Mouse (Mus musculus): Measurements from ENCODE around the gene Spaca9.

Gene Spaca9

GRCm38 (mm10) chr2:28699361-28700335 is at the start of gene Spaca9, which contains the start of gene Ak8:
Gene Spaca9 (minus strand): TSS chr2:28699727.
Gene Ak8 (plus strand): TSS chr2:28700164.
- peak; percentile 69 to 82 for DNase-seq (ENCODE audit: low spot score in 2 of 2)

- no peak for DNase-seq (ENCODE audit: low spot score in 2 of 2)
These were observed 48.2 kb upstream of the Spaca9 start for GRCm38 (mm10) chr2:28747705-28748104.

- DNase-seq (ENCODE audit: low spot score in 2 of 2), result no peak
These were observed 47.3 kb upstream of the Spaca9 start for GRCm38 (mm10) chr2:28746682-28747332.

- DNase-seq (ENCODE audit: low spot score in 2 of 2), result no peak
These were observed 43.2 kb upstream of the Spaca9 start for GRCm38 (mm10) chr2:28742701-28743100.

- no peak for DNase-seq (ENCODE audit: low spot score in 2 of 2)
These were observed 40.6 kb upstream of the Spaca9 start for GRCm38 (mm10) chr2:28740159-28740558.

GRCm38 (mm10) chr2:28737112-28737511 is 37.6 kb upstream of the Spaca9 start:
- no peak for DNase-seq (ENCODE audit: low spot score in 2 of 2)

GRCm38 (mm10) chr2:28730676-28731075 is 31.1 kb upstream of the Spaca9 start:
- DNase-seq (ENCODE audit: low spot score in 2 of 2), result no peak

- DNase-seq (ENCODE audit: low spot score in 2 of 2), result no peak
These were observed 28.4 kb upstream of the Spaca9 start for GRCm38 (mm10) chr2:28727786-28728404.

- no peak for DNase-seq (ENCODE audit: low spot score in 2 of 2)
These were observed 24.4 kb upstream of the Spaca9 start for GRCm38 (mm10) chr2:28723912-28724311.

GRCm38 (mm10) chr2:28722419-28722818 is 22.9 kb upstream of the Spaca9 start:
- DNase-seq (ENCODE audit: low spot score in 2 of 2), result no peak

GRCm38 (mm10) chr2:28713036-28713435 is 13.5 kb upstream of the Spaca9 start:
- no peak for DNase-seq (ENCODE audit: low spot score in 2 of 2)

GRCm38 (mm10) chr2:28706787-28707186 is 7.3 kb upstream of the Spaca9 start:
- DNase-seq (ENCODE audit: low spot score in 2 of 2), result no peak

GRCm38 (mm10) chr2:28706106-28706636 is 6.6 kb upstream of the Spaca9 start:
- DNase-seq (ENCODE audit: low spot score in 2 of 2), result no peak

- no peak for DNase-seq (ENCODE audit: low spot score in 2 of 2)
These were observed 2.2 kb upstream of the Spaca9 start for GRCm38 (mm10) chr2:28701646-28702262.

GRCm38 (mm10) chr2:28698566-28698965 is 961 bp downstream of the Spaca9 start:
- DNase-seq (ENCODE audit: low spot score in 2 of 2), result peak in 1 of 2 experiments; percentile 18

- no peak for DNase-seq (ENCODE audit: low spot score in 2 of 2)
These were observed 6.8 kb downstream of the Spaca9 start for GRCm38 (mm10) chr2:28692692-28693091.

- peak in 1 of 2 experiments; percentile 42 for DNase-seq (ENCODE audit: low spot score in 2 of 2)
These were observed 11.1 kb downstream of the Spaca9 start for GRCm38 (mm10) chr2:28688431-28688830.

- no peak for DNase-seq (ENCODE audit: low spot score in 2 of 2)
These were observed 13.6 kb downstream of the Spaca9 start for GRCm38 (mm10) chr2:28685895-28686294.

- DNase-seq (ENCODE audit: low spot score in 2 of 2), result no peak
These were observed 17.8 kb downstream of the Spaca9 start for GRCm38 (mm10) chr2:28681718-28682117.

GRCm38 (mm10) chr2:28680710-28681109 is 18.8 kb downstream of the Spaca9 start:
- no peak for DNase-seq (ENCODE audit: low spot score in 2 of 2)

- DNase-seq (ENCODE audit: low spot score in 2 of 2), result no peak
These were observed 23.5 kb downstream of the Spaca9 start for GRCm38 (mm10) chr2:28676005-28676404.

- no peak for DNase-seq (ENCODE audit: low spot score in 2 of 2)
These were observed 28.1 kb downstream of the Spaca9 start for GRCm38 (mm10) chr2:28671438-28671837.
